Mouse (Mus musculus) G1E (cell line): ENCODE measurements at regions not wholly inside any gene's neighbourhood (a gene's known extent, or its start where the extent isn't known, plus 50 kb on each side); places are given as distances from the start of the nearest gene placed in this dataset.

Experiments
- CTCF ChIP-seq: IDR thresholded peaks from 2 replicates; pipeline ENCODE4 v1.5.1; 2012; ENCODE audit warnings: low read depth, low read length, inconsistent platforms, mixed read lengths
- GATA1 ChIP-seq: IDR thresholded peaks from 2 replicates; pipeline ENCODE4 v1.6.1; 2012; ENCODE audit warnings: borderline replicate concordance, low read length, inconsistent platforms, mixed read lengths
- POLR2AphosphoS5 ChIP-seq: IDR thresholded peaks from 2 replicates; pipeline ENCODE4 v1.6.1; 2012; ENCODE audit warnings: low read depth, low read length, inconsistent platforms; ENCODE audit not compliant: insufficient replicate concordance
- TAL1 ChIP-seq: conservative IDR thresholded peaks from 2 replicates; pipeline ENCODE4 v1.6.1; 2012; ENCODE audit warnings: low read depth, low read length, inconsistent platforms, mixed read lengths

DNA sequence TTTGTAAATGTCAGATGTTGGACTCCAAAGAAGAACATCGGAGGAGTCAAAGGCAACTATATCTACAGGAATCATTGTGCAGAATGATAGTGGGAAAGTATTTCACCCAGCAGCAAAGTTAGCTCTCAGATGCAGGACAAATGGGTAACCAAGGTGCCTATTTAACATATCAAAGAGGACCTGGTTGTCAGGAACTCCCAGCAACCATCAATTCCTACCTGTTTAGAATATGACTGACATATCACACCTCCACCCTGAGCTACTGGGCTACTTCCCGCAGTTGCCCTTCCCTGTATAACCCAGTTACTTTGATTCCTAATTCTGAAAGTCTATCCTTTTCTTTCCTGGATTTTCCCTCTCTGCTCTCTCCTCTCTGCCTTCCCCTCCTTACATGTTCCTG lies 403.0 kb upstream of the Tbl1xr1 start:
- no peak for TF ChIP-seq CTCF
- TF ChIP-seq POLR2AphosphoS5, result no peak
- no peak for TF ChIP-seq GATA1
- no peak for TF ChIP-seq TAL1
